9 mouse cellular contexts compared by ENCODE assay signal in genomic region chr12:11178486-11179154, GRCm38 (mm10). TPM values are rescaled to one million over a fixed set of nuclear protein-coding genes. Genes with fewer than 3 reads are reported as not detected.
A peak's percentile ranks its signal among the peaks of the same experiment; 100 is the strongest.
DNase-seq lines count a peak whose midpoint lies in the region; ATAC-seq and TF ChIP-seq lines count a peak whose summit lies in the region.
"Had no signal": no experiment of that assay in that cellular context is flagged by ENCODE, and none has a peak within 500 bp of the region (broad histone marks: within the 10 kb centered on the region; RNA-seq: fewer than 3 reads in every experiment).

No protein-coding gene starts in this region.

- no peak for TF ChIP-seq EP300 in CH12.LX (IDR thresholded peaks at IDR 0.05; ENCODE audit: low read length)

- H3K27me3 ChIP-seq in CH12.LX (replicated peaks), result no peaks in the 10 kb centered on the region
- H3K27me3 ChIP-seq in forebrain, embryonic 13.5 days, result no peaks in the 10 kb centered on the region
- H3K27me3 ChIP-seq in liver, embryonic 16.5 days (ENCODE audit: control insufficient read depth, insufficient read depth, low read depth, low read length), result no peaks in the 10 kb centered on the region
- no peaks in the 10 kb centered on the region for H3K27me3 ChIP-seq in neural tube, embryonic 14.5 days (ENCODE audit: control insufficient read depth, insufficient read depth, low read length)
- H3K27me3 ChIP-seq in testis, adult 2 months (ENCODE audit: control insufficient read depth, insufficient read depth, low read length), result no peaks in the 10 kb centered on the region
- H3K27me3 ChIP-seq: liver, embryonic 15.5 days had no signal

- dilution Hi-C loops in CH12.LX (cut with MboI; ENCODE audit: extremely low pct_ligation_motif_present, extremely low pct_unique_long_range_greater_than_20kb, low sequenced_read_pairs), result no loop called here

- TF ChIP-seq POLR2A in CH12.LX (IDR thresholded peaks at IDR 0.05; ENCODE audit: low read depth, low read length), result no peak
- TF ChIP-seq POLR2A in testis, adult 2 months (IDR thresholded peaks at IDR 0.05; ENCODE audit: control insufficient read depth, low read depth, low read length), result no peak

- H3K4me1 ChIP-seq in CH12.LX (ENCODE audit: control insufficient read depth in 1 of 2, insufficient read depth in 2 of 2), result peaks cover 3 to 17% of the 10 kb centered on the region in 2 experiments; a peak in 3 of 4 replicates
- H3K4me1 ChIP-seq in forebrain, embryonic 13.5 days, result no peaks in the 10 kb centered on the region
- H3K4me1 ChIP-seq in liver, embryonic 16.5 days (ENCODE audit: control insufficient read depth, low read depth, low read length), result no peaks in the 10 kb centered on the region
- no peaks in the 10 kb centered on the region for H3K4me1 ChIP-seq in neural tube, embryonic 14.5 days (ENCODE audit: control insufficient read depth, insufficient read depth, low read length)
- no peaks in the 10 kb centered on the region for H3K4me1 ChIP-seq in testis, adult 2 months (ENCODE audit: control insufficient read depth, insufficient read depth, low read length)
- H3K4me1 ChIP-seq: liver, embryonic 15.5 days had no signal

- H3K36me3 ChIP-seq in CH12.LX (replicated peaks in 1 of 2; ENCODE audit: control insufficient read depth in 1 of 2, insufficient read depth in 1 of 2, low read length in 1 of 2), result no peaks in the 10 kb centered on the region
- no peaks in the 10 kb centered on the region for H3K36me3 ChIP-seq in forebrain, embryonic 13.5 days (ENCODE audit: poor library complexity, severe bottlenecking)
- H3K36me3 ChIP-seq in liver, embryonic 16.5 days (ENCODE audit: control insufficient read depth, insufficient read depth), result no peaks in the 10 kb centered on the region
- no peaks in the 10 kb centered on the region for H3K36me3 ChIP-seq in neural tube, embryonic 14.5 days (ENCODE audit: control insufficient read depth, insufficient read depth, low read length)
- no peaks in the 10 kb centered on the region for H3K36me3 ChIP-seq in testis, adult 2 months (ENCODE audit: control insufficient read depth, insufficient read depth, low read length)
- H3K36me3 ChIP-seq: liver, embryonic 15.5 days had no signal

- no peak overlapping the region for H3K27ac ChIP-seq in CH12.LX (ENCODE audit: insufficient read depth, low read depth)
- H3K27ac ChIP-seq in forebrain, embryonic 13.5 days, result no peak overlapping the region
- H3K27ac ChIP-seq in liver, embryonic 16.5 days (ENCODE audit: low read length), result no peak overlapping the region
- H3K27ac ChIP-seq in neural tube, embryonic 14.5 days (ENCODE audit: low read depth, low read length), result no peak overlapping the region
- no peak overlapping the region for H3K27ac ChIP-seq in testis, adult 2 months (ENCODE audit: control insufficient read depth, insufficient read depth, low read depth, low read length)
- H3K27ac ChIP-seq: liver, embryonic 15.5 days had no signal

- H3K4me2 ChIP-seq in CH12.LX (ENCODE audit: insufficient read depth, low read depth, poor library complexity, severe bottlenecking), result peak overlapping the region; percentile 88
- H3K4me2 ChIP-seq in forebrain, embryonic 13.5 days, result peak overlapping the region; percentile 29; the same call in 1 of the 2 replicates
- H3K4me2 ChIP-seq in liver, embryonic 16.5 days (ENCODE audit: low read depth, low read length), result no peak overlapping the region
- no peak overlapping the region for H3K4me2 ChIP-seq in neural tube, embryonic 14.5 days (ENCODE audit: low read depth, low read length)
- H3K4me2 ChIP-seq: liver, embryonic 15.5 days had no signal

- H3K9ac ChIP-seq in CH12.LX (ENCODE audit: insufficient read depth, low read depth), result no peak overlapping the region
- no peak overlapping the region for H3K9ac ChIP-seq in forebrain, embryonic 13.5 days
- H3K9ac ChIP-seq in liver, embryonic 16.5 days (ENCODE audit: low read depth, low read length), result no peak overlapping the region
- no peak overlapping the region for H3K9ac ChIP-seq in neural tube, embryonic 14.5 days (replicated peaks; ENCODE audit: low read depth, low read length)
- H3K9ac ChIP-seq: liver, embryonic 15.5 days had no signal

- 31% methylated on average over 11 of the region's 11 CpGs for WGBS in forebrain, embryonic 13.5 days
- WGBS in liver, embryonic 16.5 days (ENCODE audit: insufficient replicate concordance), result 15% methylated on average over 11 of the region's 11 CpGs
- WGBS in neural tube, embryonic 14.5 days, result 31% methylated on average over 11 of the region's 11 CpGs

- H3K4me3 ChIP-seq in CH12.LX (replicated peaks in 1 of 3; ENCODE audit: low read depth in 2 of 3, low read length in 2 of 3, poor library complexity in 1 of 3), result peak overlapping the region; percentile 13 to 34 (median 21)
- H3K4me3 ChIP-seq in forebrain, embryonic 13.5 days, result no peak overlapping the region
- H3K4me3 ChIP-seq in liver, embryonic 16.5 days (ENCODE audit: low read depth, low read length), result no peak overlapping the region
- no peak overlapping the region for H3K4me3 ChIP-seq in neural tube, embryonic 14.5 days (ENCODE audit: low read depth, low read length)
- no peak overlapping the region for H3K4me3 ChIP-seq in testis, adult 2 months (ENCODE audit: control insufficient read depth, low read depth, low read length)
- H3K4me3 ChIP-seq: liver, embryonic 15.5 days had no signal

- TF ChIP-seq CTCF in CH12.LX (conservative IDR thresholded peaks at IDR 0.05 in 1 of 2, IDR thresholded peaks at IDR 0.05 in 1 of 2; ENCODE audit: low read depth in 2 of 2, low read length in 2 of 2), result peak; percentile 66 to 93
- peak; percentile 68; the same call in 1 of the 2 replicates for TF ChIP-seq CTCF in testis, adult 2 months (IDR thresholded peaks at IDR 0.05; ENCODE audit: control insufficient read depth, insufficient read depth, insufficient replicate concordance, low read depth, low read length)

- ATAC-seq in forebrain, embryonic 13.5 days, result peak; percentile 98
- ATAC-seq in liver, embryonic 16.5 days (ENCODE audit: low read depth), result peak; percentile 54; the same call in 1 of the 2 replicates
- peak; percentile 99 for ATAC-seq in neural tube, embryonic 14.5 days (ENCODE audit: low read depth)

- intact Hi-C loops in heart, postnatal 10 days (cut with DNase I), result loop anchor here (1.0 kb wide), 2 partner anchors 374 to 580 kb away; no protein-coding TSS in a partner anchor

- in situ Hi-C loops in CH12.LX (cut with MboI; ENCODE audit: low pct_ligation_motif_present, low pct_unique_long_range_greater_than_20kb, low sequenced_read_pairs), result loop anchor here (10.0 to 25.0 kb wide), 3 partner anchors 314 to 959 kb away; no protein-coding TSS in a partner anchor

- no peaks in the 10 kb centered on the region for H3K9me3 ChIP-seq in CH12.LX (replicated peaks; ENCODE audit: low read length)
- no peaks in the 10 kb centered on the region for H3K9me3 ChIP-seq in forebrain, embryonic 13.5 days (replicated peaks)
- no peaks in the 10 kb centered on the region for H3K9me3 ChIP-seq in liver, embryonic 16.5 days (replicated peaks; ENCODE audit: control insufficient read depth, low read length)
- H3K9me3 ChIP-seq in neural tube, embryonic 14.5 days (ENCODE audit: control insufficient read depth, low read length), result no peaks in the 10 kb centered on the region
- H3K9me3 ChIP-seq: liver, embryonic 15.5 days had no signal

- peak; percentile 90 for DNase-seq in CH12.LX (ENCODE audit: extremely low read depth)
- DNase-seq in c-Kit-positive CD71-positive TER-119-negative erythroid progenitor cells, embryonic 14.5 days (ENCODE audit: low read depth), result peak; percentile 39
- peak; percentile 88 to 93 for DNase-seq in heart, postnatal 10 days
- DNase-seq in kidney, postnatal 4 days, result peak; percentile 96 to 97

- peak; percentile 97 for TF ChIP-seq RAD21 in CH12.LX (IDR thresholded peaks at IDR 0.05; ENCODE audit: low read depth, low read length)

- no peaks in the 10 kb centered on the region for H3K79me2 ChIP-seq in CH12.LX (replicated peaks; ENCODE audit: control insufficient read depth, extremely low read depth, insufficient read depth, poor library complexity, severe bottlenecking)

TF ChIP-seq in CH12.LX, 34 proteins besides CTCF, POLR2A, EP300 and RAD21 (continues in another document):
- TF ChIP-seq USF1 (IDR thresholded peaks at IDR 0.05; ENCODE audit: low read depth, low read length) (no peak), MAZ (IDR thresholded peaks at IDR 0.05; ENCODE audit: low read depth, low read length) (peak; percentile 66; the same call in 1 of the 2 replicates), UBTF (IDR thresholded peaks at IDR 0.05; ENCODE audit: low read depth, low read length) (no peak), MYC (IDR thresholded peaks at IDR 0.05; ENCODE audit: low read depth, low read length) (peak; percentile 44; the same call in 1 of the 2 replicates), IRF4 (IDR thresholded peaks at IDR 0.05; ENCODE audit: low read depth, low read length) (0 out of 2 replicates have a peak, but pooled peaks have one; percentile 27), POLR2AphosphoS2 (IDR thresholded peaks at IDR 0.05; ENCODE audit: low read depth, low read length) (no peak), ZKSCAN1 (IDR thresholded peaks at IDR 0.05; ENCODE audit: borderline replicate concordance, low read depth, low read length) (no peak), SMC3 (IDR thresholded peaks at IDR 0.05; ENCODE audit: low read depth, low read length) (peak; percentile 89), USF2 (conservative IDR thresholded peaks at IDR 0.05; ENCODE audit: low read depth, low read length) (no peak), NELFE (IDR thresholded peaks at IDR 0.05; ENCODE audit: low read depth, low read length) (peak; percentile 48; the same call in 1 of the 2 replicates), MEF2A (IDR thresholded peaks at IDR 0.05; ENCODE audit: borderline replicate concordance, low read depth, low read length) (no peak; the same call in 1 of the 2 replicates)

RNA-seq across cellular contexts. Expression of gene Kcns3, which starts 27.8 kb away (rescaled TPM):
- not detected in 2 replicates for total RNA-seq in CH12.LX (2012; rRNA removed)
- total RNA-seq in CH12.LX (2014; rRNA removed), result not detected in 2 replicates
- polyA plus RNA-seq in CH12.LX (2012; ENCODE audit: insufficient read length, low read depth), result not detected in 2 replicates
- polyA plus RNA-seq in forebrain, embryonic 13.5 days (2015; fragmentation: Nextera tagmentation; extraction: Ambion mirVana), result 0.31 and 0.40 TPM in 2 replicates
- total RNA-seq in heart, postnatal 10 days (2021), result under 1 TPM; 0.22 to 0.57 TPM
- 0.09 and 0.15 TPM in 2 replicates for polyA plus RNA-seq in liver, embryonic 16.5 days (2015; fragmentation: Nextera tagmentation; extraction: Ambion mirVana)
- 1.4 and 2.4 TPM in 2 replicates for polyA plus RNA-seq in neural tube, embryonic 14.5 days (2014; fragmentation: Nextera tagmentation; extraction: Ambion mirVana)
- polyA plus RNA-seq in testis, adult 2 months (2012; rRNA removed), result 0.12 and 0.18 TPM in 2 replicates

RNA-seq across cellular contexts. Expression of gene Msgn1, which starts 30.2 kb away (rescaled TPM):
- total RNA-seq in CH12.LX (2012; rRNA removed) (not detected in 2 replicates), CH12.LX (2014; rRNA removed) (not detected in 2 replicates)
- polyA plus RNA-seq in CH12.LX (2012; ENCODE audit: insufficient read length, low read depth), result not detected in 2 replicates
- polyA plus RNA-seq in forebrain, embryonic 13.5 days (2015; fragmentation: Nextera tagmentation; extraction: Ambion mirVana), result not detected in 2 replicates
- not detected for total RNA-seq in heart, postnatal 10 days (2021)
- polyA plus RNA-seq in liver, embryonic 16.5 days (2015; fragmentation: Nextera tagmentation; extraction: Ambion mirVana), result not detected in 2 replicates
- polyA plus RNA-seq in neural tube, embryonic 14.5 days (2014; fragmentation: Nextera tagmentation; extraction: Ambion mirVana), result not detected in 2 replicates
- polyA plus RNA-seq in testis, adult 2 months (2012; rRNA removed), result not detected in 2 replicates
- polyA plus RNA-seq: liver, embryonic 15.5 days had no signal

Comparison
In these comparisons a context has a peak if more than half of its experiments do, and no peak if none do; other contexts are left out.
1. DNase-seq: peak in every context shown above with its lines; median percentile 96 in kidney, postnatal 4 days; 90 in heart, postnatal 10 days; 90 in CH12.LX; 39 in c-Kit-positive CD71-positive TER-119-negative erythroid progenitor cells, embryonic 14.5 days.
2. H3K4me2 ChIP-seq: peak in CH12.LX (single experiment) and forebrain, embryonic 13.5 days (single experiment); none in liver, embryonic 16.5 days (single experiment) and neural tube, embryonic 14.5 days (single experiment).
3. H3K4me3 ChIP-seq: peak in CH12.LX (3 of 3); none in forebrain, embryonic 13.5 days (single experiment), liver, embryonic 16.5 days (single experiment), neural tube, embryonic 14.5 days (single experiment) and testis, adult 2 months (single experiment).
4. Peak in every context shown above with its lines, with median percentiles within 50 percentile points of each other: ATAC-seq.